Mouse (Mus musculus): ENCODE results near the gene Slc22a3.

Slc22a3 gene

DNA sequence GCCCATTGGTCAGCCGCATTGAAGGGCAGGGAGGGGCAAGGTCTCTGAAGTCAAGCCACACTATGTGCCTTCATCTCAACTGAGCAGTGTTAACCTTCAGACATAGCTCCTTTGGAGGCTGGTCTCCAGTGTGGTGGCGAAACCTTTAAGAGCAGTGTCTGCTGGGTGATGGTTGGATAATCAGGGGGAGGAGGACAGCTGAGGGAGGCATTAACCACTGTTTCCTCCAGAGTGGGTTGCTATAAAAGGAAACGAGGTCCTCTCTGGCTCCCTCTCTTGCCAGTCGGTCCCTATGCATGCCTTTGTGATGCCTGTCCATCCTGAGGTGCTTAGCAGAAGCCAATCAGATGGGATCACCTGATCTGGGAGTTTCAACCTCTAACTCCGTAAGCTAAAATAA is 38.8 kb downstream of the Slc22a3 start:
- no peak for DNase-seq (ENCODE audit: low read depth in 1 of 2, low spot score in 2 of 2)

DNA sequence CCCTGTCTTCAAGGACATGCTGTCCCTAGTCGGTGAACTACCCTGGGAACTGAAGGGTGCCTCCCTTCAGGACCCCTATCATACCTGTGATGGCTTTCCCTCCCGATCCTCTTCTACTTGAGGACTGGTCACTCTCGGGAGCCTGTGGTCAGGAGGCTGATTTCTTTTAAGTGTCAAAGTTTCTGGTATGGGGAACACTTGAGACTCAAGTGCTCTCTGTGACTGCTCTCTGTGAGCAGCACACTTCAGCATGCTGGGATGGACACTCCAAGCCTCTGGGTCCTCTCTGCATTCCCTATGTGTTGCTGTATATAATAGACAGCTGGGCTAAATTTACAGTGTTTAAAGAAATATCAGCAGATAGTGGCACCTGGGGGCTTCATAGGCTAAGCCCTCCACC is 39.9 kb downstream of the Slc22a3 start:
- no peak for DNase-seq (ENCODE audit: low read depth in 1 of 2, low spot score in 2 of 2)

DNA sequence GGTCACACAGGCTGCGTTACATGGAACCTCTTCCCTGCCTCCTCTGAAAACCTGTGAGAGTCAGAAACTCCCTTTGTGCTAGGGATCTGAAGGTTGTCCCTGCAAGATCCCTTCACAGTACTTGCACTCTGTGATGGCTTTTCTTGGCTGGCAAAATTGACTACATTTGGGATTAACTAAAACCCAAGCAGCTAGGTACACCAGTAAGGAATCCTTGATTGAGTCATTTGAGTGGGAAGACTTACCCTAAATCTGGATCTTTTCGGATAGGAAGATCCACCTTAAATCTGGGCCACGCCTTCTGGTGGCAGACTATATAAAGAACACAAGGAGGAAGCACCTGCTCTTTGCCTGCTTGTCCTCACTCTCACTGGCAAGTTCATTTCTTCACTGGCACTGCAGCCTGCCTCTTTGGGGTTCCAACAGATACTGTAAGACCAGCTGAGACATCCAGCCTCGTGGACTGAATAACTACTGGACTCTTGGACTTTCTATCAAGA is 41.0 kb downstream of the Slc22a3 start:
- no peak for DNase-seq (ENCODE audit: low read depth in 1 of 2, low spot score in 2 of 2)

DNA sequence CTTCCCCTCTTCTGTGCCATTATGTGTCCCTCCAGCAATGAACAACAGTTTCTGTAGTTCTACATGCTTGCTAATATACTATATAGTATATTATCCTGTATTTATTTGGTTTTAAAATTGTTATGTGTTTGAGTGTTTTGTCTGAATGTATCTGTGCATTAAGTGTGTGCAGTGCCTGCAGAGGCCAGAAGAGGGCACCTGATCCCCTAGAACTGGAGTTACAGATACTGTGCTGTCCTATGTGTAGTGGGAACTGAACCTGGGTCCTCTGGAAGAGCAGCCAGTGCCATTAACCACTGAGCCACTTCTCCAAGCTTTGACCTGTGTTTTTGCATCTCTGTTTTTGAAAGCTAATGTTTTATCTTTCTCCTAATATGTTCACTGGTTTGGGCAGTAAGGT is 46.3 kb downstream of the Slc22a3 start:
- no peak for DNase-seq (ENCODE audit: low read depth in 1 of 2, low spot score in 2 of 2)

DNA sequence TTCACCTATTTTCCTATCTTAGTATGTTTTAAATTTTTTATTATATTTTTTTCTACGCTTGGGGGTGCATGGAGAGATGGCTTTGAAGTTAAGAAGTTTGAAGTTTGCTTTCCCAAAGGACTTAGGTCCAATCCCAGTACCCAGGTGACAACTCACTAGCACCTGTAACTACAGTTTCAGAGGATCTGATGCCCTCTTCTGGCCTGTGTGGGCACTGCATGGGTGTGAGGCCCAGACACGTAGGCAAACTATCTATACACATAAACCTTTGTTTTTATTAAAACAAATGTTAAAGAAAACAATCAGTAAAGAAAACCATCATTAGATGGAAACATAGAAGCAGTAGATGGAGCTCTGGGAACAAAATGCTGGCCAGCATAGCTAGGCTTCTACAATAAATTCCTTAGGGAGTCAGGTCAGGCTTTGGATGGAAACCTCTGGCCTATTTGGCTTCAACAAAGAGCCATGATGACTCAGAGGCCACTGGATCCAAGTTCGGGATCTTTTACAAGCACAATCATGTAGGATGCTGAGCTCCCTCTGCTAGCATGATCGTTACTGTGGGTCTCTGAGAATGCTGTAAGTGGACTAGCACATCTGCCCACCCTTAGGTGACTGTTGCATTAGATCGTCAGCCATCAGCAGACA is 52.2 kb downstream of the Slc22a3 start:
- no peak for DNase-seq (ENCODE audit: low read depth in 1 of 2, low spot score in 2 of 2)

DNA sequence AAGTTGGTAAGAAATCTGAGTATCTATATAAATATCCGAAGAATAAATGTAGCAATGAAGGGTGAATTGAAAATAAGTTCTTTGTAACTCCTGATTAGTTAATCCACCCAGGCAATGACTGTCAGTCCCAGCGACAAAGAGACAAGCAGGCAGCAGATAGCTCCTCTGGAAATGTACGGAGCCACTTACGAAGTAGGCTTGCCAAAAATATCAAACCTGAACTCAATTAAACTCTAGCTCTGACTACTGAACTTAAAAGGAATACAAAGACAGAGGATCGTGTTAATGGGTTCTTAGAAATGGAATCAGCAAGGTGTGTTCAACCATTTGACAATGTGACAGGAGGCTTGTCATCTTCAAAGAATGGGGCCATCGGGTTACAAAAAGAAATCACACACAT is 53.8 kb downstream of the Slc22a3 start:
- no peak for DNase-seq (ENCODE audit: low read depth in 1 of 2, low spot score in 2 of 2)

DNA sequence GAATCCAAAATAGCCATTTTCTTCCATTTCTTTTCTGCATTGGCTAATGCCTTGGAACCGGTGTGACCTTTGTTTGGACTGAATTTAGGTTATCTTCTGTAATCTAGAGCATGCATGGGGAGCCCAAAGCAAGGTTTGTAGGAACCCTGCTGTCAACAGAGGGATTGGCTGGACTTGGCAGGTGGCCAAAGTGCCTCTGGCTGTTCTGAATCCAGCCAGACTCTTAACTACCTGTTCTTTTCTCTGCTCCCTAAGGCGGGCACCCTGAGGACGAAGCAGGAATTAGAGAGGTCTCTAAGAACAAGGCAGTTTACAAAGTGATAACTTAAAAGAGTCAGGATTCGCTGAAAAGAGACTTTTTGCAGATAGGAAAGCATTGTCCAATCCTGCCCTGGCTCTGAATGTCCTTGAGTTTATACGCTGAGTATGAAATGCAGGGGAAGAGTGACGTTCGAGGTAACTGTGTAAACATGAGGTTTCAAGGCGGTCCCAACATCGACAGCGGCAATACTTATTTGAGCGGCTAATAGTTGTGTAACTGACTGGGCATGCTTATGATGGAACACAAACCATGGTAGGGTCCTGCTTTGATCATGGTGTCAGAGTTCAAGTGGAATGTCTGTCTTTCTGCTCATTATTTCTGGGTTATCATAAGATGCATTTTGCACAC is 54.5 kb downstream of the Slc22a3 start:
- no peak for DNase-seq (ENCODE audit: low read depth in 1 of 2, low spot score in 2 of 2)

DNA sequence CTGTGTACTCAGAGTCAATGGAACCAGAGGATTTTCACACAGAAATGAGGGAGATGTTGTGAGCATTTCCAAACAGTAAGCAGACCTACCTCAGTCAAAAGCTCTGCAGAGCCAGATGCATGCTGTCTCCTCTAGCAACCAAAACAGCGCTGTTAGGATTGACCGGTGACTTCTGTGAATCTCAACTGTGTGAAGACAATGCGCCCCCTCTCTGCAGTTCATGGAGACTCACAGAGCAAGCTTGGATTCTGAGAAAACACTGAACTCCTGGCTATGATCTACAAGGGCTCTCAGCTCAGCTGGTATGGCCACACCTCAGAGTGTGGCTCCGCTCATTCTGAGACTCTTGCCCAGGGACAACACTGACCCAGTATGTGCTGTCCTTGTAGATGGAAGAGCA is 56.3 kb downstream of the Slc22a3 start:
- DNase-seq (ENCODE audit: low read depth in 1 of 2, low spot score in 2 of 2): no peak

DNA sequence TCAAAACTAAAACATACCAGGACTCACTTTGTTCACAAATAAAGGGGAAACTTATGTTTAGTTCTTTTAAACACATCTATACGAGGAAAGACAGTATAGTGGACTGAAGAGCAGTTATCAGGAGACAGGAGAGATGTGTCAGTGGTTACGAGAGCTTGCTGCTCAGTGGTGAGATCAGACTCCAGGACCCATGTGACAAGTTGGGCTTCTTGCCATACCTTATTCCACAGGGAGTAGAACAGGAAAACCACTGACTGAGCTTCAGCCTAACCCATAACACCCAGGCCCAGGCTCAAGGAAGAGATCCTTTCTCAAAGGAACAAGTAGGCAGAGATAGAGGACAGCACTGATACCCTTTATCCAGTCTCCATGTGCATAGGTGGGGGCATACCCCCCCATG is 62.9 kb downstream of the Slc22a3 start:
- DNase-seq (ENCODE audit: low read depth in 1 of 2, low spot score in 2 of 2): no peak

DNA sequence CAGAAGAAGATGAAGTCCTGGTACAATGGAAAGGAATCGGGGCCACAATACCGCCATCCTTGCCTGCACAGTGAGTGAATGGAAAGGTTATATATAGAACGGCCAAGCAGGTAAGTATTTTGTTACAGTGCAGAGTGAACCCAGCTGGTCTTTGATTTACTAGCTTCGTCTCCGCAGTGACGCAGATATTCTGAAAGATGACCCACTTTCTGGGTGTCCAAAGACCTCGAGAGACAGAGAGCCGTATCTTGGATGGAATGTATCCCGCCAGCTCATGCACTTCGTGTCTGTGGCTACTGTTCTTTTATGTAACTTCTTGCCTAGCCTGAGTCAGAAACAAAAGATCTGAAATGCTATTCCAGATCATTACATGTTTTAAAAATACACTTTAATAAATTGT is 69.7 kb downstream of the Slc22a3 start:
- DNase-seq (ENCODE audit: low read depth in 1 of 2, low spot score in 2 of 2): no peak

DNA sequence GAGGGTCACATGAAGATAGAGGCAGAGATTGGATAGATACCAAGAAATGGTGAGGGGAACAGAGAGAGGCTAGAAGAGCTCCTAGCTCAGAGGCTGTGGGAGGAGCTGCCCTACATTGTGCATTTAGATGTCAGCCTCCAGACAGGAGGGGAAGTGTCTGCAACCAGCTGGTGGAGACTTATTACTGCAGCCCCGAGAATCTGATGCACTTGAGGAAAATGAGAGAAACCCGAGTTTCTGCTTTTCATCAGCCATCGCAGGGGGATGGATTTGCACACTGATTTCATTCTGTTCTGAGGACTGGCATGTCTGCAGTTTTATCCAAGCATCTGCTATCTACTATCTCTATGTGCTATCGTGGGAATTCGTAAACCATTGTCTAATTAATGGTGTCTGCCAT is 75.8 kb downstream of the Slc22a3 start:
- no peak for DNase-seq (ENCODE audit: low read depth in 1 of 2, low spot score in 2 of 2)

DNA sequence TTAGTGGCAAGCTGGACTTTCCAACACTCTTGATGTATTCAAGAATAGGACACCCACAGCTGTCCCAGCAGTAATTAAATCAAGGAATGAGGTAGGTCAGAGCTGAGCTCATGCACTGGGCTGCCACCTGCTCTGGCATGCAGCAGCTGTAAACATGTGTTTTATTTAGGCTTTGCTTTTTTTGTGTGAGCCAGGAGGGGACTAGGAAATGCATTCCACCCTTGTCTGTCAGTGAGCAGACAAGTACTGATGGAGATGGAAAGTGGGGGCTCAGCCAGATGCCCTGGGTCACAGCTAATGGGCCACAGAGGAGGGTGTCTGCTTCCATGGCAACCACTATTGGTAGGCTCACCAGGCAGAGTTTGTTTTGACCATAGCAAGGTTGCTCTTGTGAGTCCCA is 79.1 kb downstream of the Slc22a3 start:
- no peak for DNase-seq (ENCODE audit: low read depth in 1 of 2, low spot score in 2 of 2)

DNA sequence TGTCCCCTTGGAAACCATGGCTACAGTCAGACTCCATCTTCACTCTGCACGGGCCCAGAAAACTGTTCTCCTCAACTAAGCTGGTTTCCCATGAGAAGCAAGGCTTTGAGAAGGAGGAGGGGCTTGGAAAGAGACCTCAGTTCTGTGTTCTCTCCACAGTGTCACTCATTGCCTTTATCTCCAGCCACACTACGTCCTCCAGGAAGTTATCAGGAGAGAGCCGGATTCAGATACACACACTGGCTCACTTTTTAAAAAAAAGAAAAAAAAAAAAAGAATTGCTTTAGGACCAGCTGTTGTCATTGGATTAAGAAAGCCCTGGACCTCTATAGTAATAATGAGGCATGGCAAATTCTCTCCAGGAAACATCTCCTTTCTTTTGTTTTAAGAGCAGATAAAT is 80.3 kb downstream of the Slc22a3 start:
- no peak for DNase-seq (ENCODE audit: low read depth in 1 of 2, low spot score in 2 of 2)

DNA sequence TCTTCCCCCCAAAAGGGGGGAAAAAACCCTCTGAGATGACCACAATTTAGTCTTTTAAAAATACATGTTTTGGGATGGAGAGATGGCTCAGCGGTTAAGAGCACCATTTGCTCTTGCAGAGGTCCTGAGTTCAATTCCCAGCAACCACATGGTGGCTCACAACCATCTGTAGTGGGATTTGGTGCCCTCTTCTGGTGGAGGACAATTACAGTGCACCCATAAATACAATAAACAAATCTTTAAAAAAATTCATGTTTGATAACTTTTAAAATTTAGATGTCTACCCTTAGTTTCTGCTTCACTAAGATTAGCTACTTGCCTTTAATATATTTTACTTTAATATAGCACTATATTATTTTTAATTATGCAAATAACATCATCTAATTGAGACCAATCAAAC is 85.4 kb downstream of the Slc22a3 start:
- no peak for DNase-seq (ENCODE audit: low read depth in 1 of 2, low spot score in 2 of 2)

DNA sequence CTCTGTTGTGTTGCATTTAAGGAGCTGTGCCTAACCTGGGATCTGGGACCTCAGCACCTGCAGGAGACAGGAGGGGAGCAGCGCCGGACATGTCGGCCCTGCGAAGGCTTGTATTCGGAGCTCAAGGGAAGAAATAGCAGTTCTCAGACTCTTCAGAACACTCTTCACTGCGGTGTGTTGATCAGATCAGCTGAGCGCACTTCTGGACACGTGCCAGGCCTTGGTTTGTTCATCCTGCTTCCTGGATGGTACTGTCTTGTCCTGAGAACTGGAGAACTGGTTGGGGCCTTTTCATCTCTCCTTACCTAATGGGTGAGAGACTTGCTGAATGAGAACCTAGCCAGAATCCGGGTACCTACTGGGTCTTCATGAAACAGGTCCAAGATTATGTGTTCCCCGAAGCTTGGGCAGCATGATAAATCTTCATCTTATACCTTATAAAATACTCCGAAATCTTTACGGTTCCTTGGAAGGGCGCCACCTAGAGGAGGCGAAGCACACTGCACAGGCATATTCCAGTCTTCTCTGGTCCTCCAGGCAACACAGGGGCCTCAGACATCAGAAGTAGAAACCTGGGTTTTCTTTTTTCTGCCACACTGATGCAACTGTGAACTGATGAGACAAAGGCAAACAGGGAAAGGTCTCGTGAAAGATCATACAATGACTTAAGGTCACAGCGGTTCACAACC is 86.5 kb downstream of the Slc22a3 start:
- no peak for DNase-seq (ENCODE audit: low read depth in 1 of 2, low spot score in 2 of 2)

DNA sequence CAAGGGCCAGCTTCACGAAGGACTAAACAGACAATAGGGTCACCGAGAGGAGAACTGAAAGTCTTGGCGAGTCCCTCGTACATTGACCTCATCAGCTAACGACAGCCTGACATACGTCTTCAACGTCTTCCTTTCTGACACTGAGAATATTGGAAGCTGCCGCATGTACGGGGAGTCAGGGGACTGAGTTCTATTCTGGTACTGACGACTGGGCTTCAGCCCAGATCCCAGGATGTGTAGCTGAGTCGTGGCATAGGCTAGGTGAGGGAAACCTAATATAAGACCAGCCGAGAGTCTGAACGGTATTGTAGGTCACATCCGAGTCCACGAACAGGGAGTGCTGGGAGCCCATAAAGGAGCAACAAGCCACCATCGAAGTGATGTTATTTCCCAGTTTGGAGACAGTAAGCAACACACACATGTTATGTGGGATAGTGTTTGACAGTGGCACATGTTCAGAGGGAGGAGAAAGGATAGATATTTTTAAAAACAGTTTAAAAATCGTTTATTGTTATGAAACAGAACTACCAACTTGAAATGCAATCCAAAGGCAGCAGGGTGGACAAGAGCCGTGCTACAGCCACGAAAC is 87.9 kb downstream of the Slc22a3 start:
- no peak for DNase-seq (ENCODE audit: low read depth in 1 of 2, low spot score in 2 of 2)

DNA sequence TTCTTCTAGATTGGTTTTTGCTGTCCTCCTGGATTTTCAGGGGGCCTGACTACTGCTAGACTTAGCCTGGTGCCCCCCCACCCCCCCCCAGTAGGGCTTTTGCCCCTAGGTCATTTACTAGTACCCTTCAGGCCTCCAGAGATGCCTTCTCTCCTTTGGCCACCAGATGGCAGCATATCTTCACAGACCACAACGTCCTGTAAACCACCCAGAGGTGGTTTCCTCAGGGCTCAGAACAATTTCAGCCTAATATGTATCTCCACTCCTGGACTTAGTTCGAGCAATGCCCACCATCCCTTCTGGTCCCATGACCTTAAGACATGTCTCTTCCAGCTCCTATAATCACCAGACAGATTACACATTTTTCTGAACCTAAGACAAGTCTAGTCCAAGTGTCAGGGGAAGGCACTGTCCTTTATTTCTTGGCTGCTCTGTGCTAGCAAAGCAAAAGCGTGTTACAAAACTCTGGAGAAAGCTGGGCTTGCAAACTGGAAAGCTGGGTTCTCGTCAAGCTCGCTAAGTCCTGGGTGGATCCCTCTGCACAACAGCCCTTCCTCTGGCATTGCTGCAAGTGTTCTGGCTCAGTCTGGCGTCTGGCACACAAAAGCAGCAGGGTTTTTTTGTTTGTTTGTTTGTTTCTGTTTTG is 91.1 kb downstream of the Slc22a3 start:
- DNase-seq (ENCODE audit: low read depth in 1 of 2, low spot score in 2 of 2): peak; percentile 1 to 37

DNA sequence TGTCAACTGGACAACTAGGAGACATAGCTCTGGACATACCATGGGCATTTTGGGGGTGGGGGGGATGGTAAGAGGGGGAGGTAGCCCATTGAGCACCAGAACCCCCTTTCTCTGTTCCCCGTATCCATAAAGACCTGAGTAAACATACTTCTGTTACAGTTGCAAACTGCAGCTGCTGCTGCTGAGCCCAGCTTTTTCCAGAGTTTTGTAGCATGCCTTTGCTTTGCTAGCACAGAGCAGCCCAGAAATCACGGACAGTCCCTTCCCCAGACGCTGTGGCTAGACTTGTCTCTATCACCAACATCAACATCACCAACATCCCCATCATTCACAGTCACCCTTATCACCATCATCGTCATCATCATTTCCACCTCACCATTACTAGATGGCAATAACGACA is 91.8 kb downstream of the Slc22a3 start:
- no peak for DNase-seq (ENCODE audit: low read depth in 1 of 2, low spot score in 2 of 2)

DNA sequence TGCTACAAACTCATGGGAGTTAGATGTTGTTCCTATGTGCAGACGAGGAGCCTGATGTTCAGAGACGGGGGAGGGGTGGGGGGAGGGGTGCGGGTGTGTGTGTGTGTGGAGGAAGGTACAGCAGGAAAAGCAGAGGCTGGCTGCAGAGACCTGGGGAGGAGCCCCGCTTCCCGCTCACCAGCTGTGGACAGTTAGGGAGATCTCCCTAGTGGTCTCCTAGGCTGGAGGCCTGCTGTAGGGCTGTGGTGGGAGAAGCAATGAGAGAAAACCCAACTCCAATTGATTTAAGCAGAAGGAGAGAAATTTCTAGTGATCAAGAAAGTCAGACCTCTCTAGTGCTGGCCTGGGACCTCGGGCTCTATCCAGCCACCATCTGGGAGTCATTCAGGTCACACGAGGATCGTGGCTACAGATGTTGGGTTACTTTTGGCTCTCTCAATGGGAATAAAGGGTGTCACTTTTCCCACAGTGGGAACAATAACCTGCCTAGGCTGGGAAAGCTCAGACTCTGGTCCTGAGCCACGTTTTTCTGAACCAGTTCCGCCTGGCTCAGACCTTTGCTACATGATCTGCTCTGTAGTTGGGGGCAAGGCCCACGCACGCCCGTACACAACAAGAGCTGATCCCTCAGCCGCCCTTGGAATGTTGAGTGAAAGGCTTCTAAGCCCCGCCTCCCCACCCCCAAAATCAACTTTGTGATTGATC is 92.3 kb downstream of the Slc22a3 start:
- no peak for DNase-seq (ENCODE audit: low read depth in 1 of 2, low spot score in 2 of 2)

DNA sequence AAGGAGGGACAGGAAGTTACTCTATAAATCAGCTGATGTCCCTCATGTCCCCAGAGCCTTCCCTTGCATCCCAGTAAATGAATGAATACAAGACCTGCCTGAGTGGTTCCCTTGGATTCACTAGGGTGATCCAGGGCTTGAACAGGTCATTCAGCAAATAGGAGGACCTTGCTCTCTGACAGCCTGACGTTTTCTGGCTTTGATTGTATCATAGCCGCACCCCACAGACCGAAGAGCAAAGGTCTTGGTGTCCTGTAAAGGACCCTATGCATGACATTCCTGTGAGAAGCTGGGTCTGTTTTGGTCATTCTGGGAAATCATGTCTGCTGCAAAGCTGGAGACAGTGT is 94.6 kb downstream of the Slc22a3 start:
- DNase-seq (ENCODE audit: low read depth in 1 of 2, low spot score in 2 of 2): no peak
